Mouse (Mus musculus): ENCODE measurements at regions not wholly inside any gene's neighbourhood (a gene's known extent, or its start where the extent isn't known, plus 50 kb on each side); places are given as distances from the start of the nearest gene placed in this dataset.
"Not testable (repeated sequence)": the region's sequence is repeated elsewhere in the genome, so short reads cannot be mapped to it uniquely, and the experiment has no call there.

DNA sequence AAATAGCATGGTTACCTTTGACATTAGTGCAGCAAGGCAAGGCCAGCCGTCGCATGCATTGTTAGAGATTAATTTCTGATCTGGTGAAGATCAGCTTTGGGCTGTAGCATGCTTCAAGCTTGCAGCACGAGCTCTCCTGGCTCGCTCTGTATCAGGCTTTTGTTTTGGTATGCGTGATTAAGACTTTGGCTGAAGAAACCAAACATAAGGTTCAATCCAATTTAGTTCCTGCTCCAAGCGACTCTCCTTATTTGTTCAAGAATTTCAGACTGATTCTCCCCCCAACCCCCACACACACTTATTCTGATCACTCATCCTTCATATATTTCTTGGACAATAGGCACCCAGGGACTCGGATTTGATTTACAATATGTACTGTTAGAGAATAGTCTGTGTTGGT, 118.0 kb upstream of the Gm5148 start:
- DNase-seq (ENCODE audit: extremely low spot score, low spot score), result no peak

DNA sequence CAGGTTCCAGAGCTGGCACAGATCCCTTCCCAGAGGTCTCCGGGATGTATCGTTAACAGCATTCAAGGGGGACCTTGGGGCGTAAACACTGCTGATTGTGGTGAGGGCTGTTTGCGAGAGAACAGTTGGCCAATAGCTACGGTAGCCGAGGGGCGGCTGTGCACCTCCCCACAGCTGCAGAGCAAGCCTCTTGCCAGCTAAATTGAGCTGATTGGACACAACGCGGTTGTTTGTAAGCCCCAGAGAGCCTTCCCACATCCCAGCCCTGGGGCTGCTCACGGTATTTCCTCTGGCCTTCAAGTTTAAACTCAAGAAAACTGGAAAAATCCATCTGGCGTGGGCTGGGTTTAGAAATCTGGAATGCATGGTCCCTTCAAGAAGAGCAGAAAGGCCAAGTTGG, 114.6 kb upstream of the Gm5148 start:
- DNase-seq (ENCODE audit: extremely low spot score, low spot score), result no peak

DNA sequence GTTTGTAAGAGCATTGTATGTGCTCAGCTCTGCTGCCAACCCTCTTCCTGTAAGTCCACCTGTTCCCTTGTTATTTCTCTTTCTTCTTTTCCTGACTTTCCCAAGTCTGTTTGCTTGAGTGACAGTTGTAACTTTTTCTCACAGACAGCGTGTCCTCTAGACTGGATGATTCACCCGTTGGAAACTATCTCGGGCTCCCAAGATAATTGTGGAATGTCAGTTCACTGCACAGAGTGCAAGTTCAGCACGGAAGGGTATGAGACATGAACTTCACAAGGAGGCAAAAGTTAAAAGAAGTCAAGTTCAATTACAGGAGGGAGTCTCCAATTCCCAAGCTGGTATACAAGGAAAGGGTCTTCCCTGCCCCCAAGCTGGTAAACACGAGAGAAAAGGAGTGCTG, 112.5 kb upstream of the Gm5148 start:
- DNase-seq (ENCODE audit: extremely low spot score, low spot score), result no peak

DNA sequence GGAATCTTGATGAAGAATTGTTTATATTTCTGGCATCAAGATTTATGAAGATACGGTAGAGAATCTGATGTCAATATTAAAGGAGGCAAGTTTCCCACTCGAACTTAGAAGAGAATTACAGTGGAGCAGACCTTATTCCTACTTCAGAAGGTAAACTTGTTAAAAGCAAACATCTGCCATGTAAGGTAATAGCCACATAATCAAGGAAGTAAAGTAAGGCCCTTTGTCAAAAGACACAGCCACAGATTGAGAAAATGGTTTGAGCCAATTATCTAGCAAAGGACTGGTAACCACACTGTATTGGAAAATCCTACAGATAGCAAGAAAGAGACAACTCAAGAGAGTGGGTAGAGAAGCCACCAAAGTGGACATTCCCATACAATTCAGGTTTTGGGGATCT, 111.4 kb upstream of the Gm5148 start:
- no peak for DNase-seq (ENCODE audit: extremely low spot score, low spot score)

DNA sequence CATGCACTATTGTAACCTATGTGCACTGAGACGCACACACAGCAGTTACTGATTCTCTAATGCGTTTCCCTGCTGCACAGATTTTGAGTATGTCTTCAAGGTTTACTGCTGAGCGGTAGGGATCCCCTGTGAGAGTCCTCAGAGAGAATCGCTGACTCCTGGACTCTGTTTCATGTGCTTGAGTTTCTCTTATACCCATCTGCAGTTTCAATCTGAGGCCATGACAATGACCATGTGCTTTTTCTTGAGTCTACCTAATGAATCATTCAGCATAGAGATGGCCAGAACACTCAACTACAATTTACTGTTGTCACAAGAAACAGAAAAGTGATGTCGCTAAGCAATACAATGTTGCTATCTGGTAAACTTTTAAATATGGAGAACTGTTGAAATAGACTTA, 110.8 kb upstream of the Gm5148 start:
- no peak for DNase-seq (ENCODE audit: extremely low spot score, low spot score)

DNA sequence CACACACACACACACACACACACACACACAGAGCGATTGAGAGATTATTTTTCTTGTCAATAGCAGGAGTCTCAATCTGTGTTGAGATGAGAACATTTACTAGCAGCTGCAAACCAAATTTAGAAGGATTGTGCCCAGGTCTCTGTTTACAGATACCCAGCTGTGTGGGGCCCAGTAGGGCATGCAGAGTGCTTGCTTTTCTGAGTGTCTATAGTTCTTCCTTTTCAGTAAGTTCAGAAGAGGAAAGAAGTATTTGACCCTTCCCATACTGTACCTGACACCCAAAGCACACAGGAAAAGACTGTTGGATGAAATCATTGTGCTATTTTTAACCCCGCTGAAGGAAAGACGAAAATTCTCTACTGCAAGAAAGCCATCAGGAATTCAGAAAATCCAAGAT, 110.3 kb upstream of the Gm5148 start:
- DNase-seq (ENCODE audit: extremely low spot score, low spot score), result no peak

DNA sequence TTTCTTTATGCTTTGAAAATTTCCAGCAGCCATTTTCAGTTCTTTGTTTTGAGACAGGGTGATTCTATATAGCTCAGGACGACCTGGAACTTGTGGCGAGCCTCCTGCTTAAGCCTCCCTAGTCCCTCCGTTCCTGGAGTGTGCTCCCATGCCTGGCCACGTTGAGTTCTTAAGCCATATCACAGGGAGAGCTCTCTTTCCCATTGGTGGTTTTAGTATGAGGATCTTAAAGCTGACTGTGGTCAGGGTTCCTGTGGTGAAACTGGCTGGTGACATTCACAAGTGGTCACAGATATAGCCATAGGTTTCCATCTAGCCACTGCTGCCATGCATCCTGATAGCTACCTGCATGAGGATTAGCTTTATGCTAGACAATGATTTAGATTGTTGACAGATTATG, 109.1 kb upstream of the Gm5148 start:
- no peak for DNase-seq (ENCODE audit: extremely low spot score, low spot score)

DNA sequence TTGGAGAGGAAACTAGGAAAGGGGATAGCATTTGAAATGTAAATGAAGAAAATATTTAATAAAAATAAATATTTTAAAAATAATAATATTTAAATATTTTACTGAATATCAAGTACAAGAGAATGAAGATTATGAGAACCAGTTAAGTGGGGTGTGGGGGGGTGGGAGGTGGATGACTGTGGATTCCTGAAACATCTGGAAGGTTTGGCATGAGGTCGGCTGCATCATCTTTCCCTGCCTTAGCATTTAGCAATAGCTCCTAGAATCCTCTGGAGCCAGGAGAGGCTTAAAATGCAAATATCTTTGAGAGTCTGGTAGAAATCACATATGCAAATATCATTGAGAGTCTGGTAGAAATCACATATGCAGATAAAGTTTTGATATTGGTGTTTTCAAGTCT, 103.3 kb upstream of the Gm5148 start:
- no peak for DNase-seq (ENCODE audit: extremely low spot score, low spot score)

DNA sequence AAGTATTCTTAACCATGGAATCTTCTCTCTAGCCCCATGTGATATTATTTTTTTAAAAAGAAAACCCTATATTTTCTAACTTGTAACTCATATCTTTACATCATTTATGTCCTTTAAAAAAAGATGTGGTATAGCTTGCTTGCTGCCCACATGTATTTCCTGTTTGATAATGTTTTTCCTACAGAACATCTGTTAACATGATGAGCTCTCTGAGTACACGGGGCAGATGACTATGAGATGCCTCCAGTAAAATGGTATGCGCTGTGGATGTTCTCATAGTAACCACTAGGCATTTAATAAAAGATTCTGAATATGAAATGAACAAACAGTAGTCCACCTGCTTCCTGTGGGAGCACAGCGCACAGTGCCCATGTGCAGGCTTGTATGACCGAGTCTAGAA, 101.3 kb upstream of the Gm5148 start:
- no peak for DNase-seq (ENCODE audit: extremely low spot score, low spot score)

DNA sequence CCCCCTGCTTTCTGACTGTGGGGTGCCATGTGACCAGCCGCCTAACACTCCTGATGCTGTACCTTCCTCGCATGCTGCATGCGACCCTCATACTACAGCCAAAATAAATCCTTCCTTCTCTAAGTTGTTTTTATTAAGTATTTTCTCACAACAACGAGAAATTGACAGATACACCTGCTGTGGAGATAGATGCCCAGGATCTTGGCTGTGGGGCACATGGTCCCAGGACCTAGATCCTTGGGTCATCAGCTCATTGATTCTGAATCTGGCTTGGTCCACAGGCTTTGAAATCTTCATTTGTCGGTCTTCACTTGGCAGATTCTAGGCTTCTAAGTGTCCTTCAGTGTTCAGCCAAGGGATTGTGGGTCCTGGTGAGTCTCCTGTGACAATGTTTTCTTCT, 100.4 kb upstream of the Gm5148 start:
- no peak for DNase-seq (ENCODE audit: extremely low spot score, low spot score)

DNA sequence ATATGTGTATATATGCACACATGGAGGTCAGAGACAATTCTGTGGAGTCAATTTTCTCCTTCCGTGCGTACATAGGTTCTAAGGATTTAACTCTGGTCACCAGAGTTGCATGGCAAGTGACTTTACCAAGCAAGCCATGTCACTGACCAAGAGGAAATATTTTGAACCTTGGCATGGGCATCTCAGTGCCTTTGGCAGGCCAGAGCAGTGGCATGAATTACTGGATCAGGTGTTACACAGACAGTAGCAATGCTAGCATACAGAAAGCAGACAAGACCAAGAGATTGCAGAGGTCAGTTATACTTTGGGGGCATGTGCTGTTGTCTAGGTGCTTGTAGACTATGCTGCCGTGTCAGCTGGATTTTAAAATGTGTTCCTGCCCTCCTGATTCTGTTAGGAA, 95.2 kb upstream of the Gm5148 start:
- DNase-seq (ENCODE audit: extremely low spot score, low spot score), result no peak

DNA sequence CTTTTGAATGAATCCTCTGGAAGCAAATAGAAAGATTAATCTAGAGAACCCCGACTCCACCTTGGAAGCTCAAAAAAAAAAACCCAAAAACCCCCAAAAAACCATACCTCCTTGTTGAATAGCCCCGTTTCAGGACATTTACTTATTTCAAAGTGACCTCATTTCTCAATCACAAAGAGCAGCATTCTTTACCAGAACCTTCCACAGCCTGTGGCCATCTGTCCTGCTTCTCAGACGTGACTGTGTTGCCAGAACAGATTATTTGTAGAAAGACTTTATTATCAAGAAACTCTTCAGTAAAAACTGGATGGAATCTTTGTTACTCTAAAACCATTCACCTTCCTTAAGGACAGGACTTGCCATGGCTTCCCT, 93.1 kb upstream of the Gm5148 start:
- DNase-seq (ENCODE audit: extremely low spot score, low spot score), result no peak

DNA sequence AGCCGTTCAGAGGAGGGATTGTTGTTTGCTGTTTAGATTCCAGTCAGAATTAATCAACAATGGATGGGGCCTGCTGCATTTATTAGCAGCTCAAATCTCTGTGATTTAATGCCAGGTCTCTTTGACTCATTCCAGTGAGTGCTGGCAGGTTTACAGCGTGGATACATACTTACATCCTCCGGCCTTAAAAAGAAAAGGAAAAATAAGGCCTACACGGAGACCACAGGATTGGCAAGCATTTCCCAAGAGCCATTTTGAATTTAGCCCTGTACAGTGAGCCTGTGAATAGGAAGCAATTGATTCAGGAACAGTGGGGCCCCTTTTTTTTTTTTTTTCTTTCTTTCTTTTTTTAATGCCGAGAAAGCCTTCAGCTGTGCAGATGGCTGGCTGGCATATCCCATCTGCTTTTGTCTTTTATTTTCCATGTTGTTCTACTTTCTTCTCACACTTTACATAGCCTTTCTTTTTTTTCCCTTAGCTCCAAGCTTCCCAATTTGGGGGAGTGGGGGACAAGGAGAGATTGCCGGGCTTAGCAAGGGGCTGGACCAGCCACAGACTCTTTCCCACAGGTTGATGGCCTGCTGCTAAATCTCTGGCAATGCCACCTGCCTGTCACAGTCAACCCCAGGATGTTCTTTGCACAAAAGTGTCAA, 92.6 kb upstream of the Gm5148 start:
- DNase-seq (ENCODE audit: extremely low spot score, low spot score), result no peak

DNA sequence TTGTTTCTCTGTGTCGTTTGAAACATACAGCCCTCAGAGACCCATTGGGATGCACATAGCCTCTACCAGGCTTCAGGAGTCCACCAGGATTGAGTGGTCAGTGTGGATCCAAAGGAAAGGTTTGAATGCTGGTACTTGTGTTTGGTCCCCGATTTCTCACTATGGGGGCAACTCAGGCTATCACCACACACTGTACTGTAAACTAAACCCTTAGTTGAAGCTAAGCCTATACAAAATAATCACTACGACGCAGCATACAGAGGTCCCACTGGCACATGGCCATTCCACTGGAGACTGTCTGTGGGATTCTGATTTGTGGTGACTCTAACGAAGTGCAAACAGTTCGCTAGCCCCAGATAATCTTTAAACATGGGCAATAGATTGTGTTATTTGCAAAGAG, 91.5 kb upstream of the Gm5148 start:
- no peak for DNase-seq (ENCODE audit: extremely low spot score, low spot score)

DNA sequence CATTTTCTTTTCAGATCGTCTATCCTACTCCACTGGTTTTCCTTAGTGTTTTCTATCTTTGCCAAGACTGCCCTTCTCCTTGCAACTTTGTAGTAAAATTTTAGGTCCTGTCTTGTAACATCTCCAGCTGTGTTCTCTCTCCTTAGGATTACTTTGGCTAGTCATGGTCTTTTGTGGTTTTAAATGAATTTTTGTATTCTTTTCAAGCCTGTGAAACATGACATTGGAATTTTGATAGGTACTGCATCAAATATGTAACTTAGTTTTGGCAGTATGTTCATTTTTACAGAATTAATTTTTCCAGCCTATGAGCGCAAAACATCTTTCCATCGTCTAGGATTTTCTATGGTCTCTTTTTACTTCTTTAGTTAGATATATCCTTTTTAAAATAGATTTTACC, 88.6 kb upstream of the Gm5148 start:
- DNase-seq (ENCODE audit: extremely low spot score, low spot score), result no peak

DNA sequence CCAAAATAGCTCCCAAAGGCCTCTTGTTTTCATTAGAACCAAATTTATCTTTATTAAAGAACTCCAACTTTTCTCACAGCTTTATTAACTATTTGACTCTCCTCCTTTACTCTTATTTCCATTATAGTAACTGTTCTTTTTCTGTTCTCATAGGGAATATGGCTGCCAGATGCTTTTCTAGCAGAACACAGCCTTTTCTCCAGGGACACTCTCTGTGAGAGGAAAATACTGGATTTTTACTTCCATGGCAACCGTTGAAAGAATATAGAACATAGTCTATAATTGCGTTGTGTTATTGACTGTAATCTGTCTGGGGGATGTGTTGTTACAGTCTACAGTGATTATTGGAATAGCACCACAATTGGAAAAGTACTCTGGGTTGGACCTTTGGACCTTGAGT, 87.1 kb upstream of the Gm5148 start:
- no peak for DNase-seq (ENCODE audit: extremely low spot score, low spot score)

DNA sequence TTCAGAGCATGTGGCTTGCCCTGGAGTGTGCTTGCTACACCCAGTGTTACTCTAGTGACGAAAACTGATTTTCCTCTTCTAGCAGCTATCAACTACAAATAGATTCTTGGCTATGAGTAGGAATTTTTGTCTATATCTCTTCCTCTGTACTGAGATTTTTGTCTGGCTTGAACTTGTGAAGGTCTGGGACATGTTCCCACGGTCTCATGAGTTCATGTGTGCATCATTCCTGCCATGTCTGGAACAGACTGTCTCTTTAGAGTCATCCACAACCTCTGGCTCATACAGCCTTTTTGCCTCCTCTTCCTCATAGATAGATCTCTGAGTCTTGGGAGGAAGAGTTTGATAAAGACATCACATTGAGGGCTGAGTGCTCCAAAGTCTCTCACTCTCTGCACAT, 86.5 kb upstream of the Gm5148 start:
- DNase-seq (ENCODE audit: extremely low spot score, low spot score), result no peak

DNA sequence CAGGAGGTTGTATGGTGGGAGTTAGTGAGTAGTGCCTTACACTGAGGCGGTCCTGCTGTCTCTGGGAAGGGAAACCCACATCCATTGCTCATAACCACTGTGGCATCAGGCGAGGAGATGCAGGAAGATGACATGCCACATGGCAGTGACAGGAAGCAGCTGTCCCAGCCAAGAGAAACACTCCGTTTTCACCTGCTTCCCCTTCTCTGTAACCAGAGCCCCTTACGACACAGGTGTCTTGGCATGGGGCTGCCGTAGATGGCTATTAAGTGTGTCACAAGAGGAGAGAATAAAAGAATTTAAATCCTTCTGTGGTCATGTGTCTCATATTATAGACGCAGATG, 81.5 kb upstream of the Gm5148 start:
- no peak for DNase-seq (ENCODE audit: extremely low spot score, low spot score)

DNA sequence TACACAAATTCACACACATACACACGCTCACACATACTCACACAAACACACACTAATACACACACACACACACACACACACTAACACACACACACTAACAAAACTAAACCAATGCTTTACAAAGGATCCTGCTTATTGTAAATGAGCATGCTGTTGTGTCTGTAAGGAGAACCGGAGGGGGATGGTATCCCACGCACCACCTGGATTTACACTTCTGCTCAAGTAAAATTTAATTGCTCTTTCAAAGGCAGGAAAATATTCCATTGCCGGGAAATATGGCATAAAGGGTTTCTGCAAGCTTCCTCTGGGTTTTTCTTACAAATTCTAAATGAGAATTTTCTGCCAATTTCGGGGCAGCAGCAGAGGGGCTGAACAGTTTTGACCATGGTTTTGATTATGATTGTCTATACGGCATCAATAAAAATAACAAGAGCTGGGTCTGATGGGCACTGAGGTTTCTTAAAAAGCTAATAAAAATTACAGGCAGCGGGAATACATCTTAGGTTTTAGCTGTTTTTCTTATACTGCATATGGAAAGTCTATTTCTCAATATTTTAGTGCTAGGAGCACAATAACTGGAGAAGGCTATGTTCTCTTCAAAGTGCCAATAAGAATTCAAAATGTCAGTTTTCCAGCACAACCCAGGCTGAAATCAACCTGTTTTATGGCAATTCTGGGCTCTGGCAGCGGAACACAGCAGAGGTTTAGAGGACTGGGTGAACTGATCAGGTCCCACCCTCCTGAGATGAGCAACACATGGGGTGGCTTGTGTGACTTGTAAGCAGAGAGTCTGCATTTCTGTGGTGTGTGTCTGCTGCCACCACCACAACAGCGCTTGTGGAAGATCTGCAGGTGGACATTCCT, 80.9 kb upstream of the Gm5148 start:
- no peak for DNase-seq (ENCODE audit: extremely low spot score, low spot score)

DNA sequence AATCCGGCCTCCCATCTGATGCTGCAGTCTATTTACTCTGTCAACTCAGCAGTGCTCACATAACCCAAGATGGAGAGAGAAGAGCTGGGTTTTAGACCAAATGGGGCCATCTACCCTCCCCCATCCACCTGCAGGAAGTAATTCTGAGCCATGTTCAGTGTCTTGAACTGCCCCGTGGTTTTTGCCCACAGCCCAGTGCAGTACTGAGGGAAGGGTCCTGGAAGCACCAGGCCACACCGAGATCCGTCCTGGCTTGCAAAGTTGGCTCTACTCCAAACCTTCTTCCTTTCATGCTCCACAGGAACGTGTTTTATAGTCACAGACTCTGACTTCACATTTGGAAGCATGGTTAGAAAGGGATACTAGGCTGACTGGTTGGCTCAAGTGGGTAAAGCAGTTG, 80.0 kb upstream of the Gm5148 start:
- DNase-seq (ENCODE audit: extremely low spot score, low spot score), result no peak

DNA sequence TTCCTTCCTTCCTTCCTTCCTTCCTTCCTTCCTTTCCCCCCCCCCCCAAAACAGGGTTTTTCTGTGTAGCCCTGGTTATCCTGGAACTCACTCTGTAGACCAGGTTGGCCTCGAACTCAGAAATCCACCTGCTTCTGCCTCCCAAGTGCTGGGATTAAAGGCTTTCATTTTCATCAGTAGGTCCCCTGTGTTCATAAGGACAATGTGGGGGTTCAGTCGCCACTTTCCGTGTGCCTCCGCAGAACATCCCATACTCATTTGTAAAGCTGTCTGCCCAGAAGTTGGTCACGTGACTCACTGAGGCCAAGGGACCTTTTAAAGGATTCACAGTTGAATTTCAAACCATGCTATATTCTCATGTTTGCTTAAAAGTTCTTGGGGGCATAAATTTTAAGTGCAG, 79.5 kb upstream of the Gm5148 start:
- not testable (repeated sequence) for DNase-seq (ENCODE audit: extremely low spot score, low spot score)

DNA sequence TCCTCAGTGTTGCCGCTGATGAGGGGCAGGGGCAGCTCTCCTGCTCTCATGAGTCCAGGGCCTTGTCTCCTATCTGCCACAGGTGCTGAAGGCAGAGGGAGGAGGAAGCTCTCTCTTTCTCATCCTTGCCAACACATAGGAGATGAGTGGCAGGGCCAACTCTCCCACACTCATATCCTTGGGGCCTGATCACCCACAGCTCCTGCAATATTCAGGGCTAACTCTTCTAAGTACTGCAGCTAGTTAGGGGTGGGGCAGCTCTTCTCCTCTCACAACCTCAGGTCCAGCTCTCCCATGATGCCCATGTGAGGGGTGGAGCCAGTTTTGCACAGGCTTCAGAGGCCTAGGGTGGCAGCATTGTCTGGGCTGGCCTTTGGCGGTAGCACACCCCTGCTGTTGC, 77.3 kb upstream of the Gm5148 start:
- no peak for DNase-seq (ENCODE audit: extremely low spot score, low spot score)

DNA sequence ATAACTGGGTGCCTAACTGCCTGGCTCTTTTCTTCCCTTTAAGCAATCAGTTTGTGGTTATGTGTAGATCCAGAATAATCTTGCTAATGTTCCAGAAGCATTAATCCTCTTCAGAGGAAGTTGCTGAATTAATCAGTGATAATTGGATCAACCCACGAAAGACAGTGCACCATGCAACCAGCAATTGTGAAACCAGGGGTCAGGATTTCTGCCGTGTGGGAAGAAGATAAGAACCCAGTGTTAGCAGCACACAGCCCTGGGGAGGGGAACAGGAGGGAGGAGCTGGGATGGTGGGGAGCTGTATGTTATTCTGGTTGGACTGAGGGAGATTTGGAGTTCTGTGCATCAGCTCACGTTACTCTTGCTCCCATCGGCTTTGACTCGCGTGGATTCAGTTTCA, 75.5 kb upstream of the Gm5148 start:
- no peak for DNase-seq (ENCODE audit: extremely low spot score, low spot score)
